Mouse (Mus musculus) thymus, postnatal 36 days (tissue): ENCODE results near the gene Olfr972.
"Not testable (repeated sequence)": the region's sequence is repeated elsewhere in the genome, so short reads cannot be mapped to it uniquely, and the experiment has no call there.

ENCODE experiments used
- DNase-seq, 2 experiments: peaks; one replicate each; pipeline ENCODE4 v3.0.0; 2022; ENCODE audit warnings: mixed read lengths in 2 of 2

Olfr972 gene

GRCm38 (mm10) chr9:39866122-39866521, at the start of gene Olfr972:
Gene Olfr972, plus strand, starts transcription at chr9:39866422.
- DNase-seq: no peak

- DNase-seq: not testable (repeated sequence)
These were observed 29.6 kb upstream of the Olfr972 start, which contains the start of gene Olfr971 for GRCm38 (mm10) chr9:39836576-39836975. Gene Olfr971, plus strand, starts transcription at chr9:39836876.

- not testable (repeated sequence) for DNase-seq
These were observed 5.8 kb downstream of the Olfr972 start for GRCm38 (mm10) chr9:39871986-39872385.

GRCm38 (mm10) chr9:39877541-39878396, 11.5 kb downstream of the Olfr972 start:
- not testable (repeated sequence) for DNase-seq

GRCm38 (mm10) chr9:39905106-39905505, 38.9 kb downstream of the Olfr972 start:
- no peak for DNase-seq

- no peak for DNase-seq
These were observed 40.8 kb downstream of the Olfr972 start, which contains the start of gene Olfr229 for GRCm38 (mm10) chr9:39907036-39907435. Gene Olfr229, plus strand, starts transcription at chr9:39907336.

GRCm38 (mm10) chr9:39909939-39910338, 43.7 kb downstream of the Olfr972 start:
- DNase-seq: no peak
